Mouse (Mus musculus) MEL (cell line): Measurements from ENCODE around the gene Tex38.

Experiments
- CHD1 ChIP-seq: IDR thresholded peaks from 2 replicates; pipeline ENCODE4 v1.6.1; 2012; ENCODE audit warnings: low read depth, mild to moderate bottlenecking, inconsistent platforms, low read length, improper control_type of control experiment
- CTCF ChIP-seq, 3 experiments: IDR thresholded peaks in 2 of 3; conservative IDR thresholded peaks in 1 of 3; 2 replicates each; pipeline ENCODE4 v1.5.1; 2011 to 2012; ENCODE audit warnings: low read length in 3 of 3, low read depth in 2 of 3, mild to moderate bottlenecking in 2 of 3, improper control_type of control experiment in 1 of 3, inconsistent platforms in 1 of 3, mixed read lengths in 1 of 3, moderate library complexity in 1 of 3; ENCODE audit not compliant: control insufficient read depth in 1 of 3, insufficient read depth in 1 of 3, poor library complexity in 1 of 3, severe bottlenecking in 1 of 3
- ELF1 ChIP-seq: IDR thresholded peaks from 2 replicates; pipeline ENCODE4 v1.6.1; 2014; ENCODE audit warnings: low read depth, mild to moderate bottlenecking, inconsistent platforms, low read length, improper control_type of control experiment, moderate library complexity
- EP300 ChIP-seq, 2 experiments: IDR thresholded peaks; 2 replicates each; pipeline ENCODE4 v1.6.1; 2011; ENCODE audit warnings: improper control_type of control experiment in 2 of 2, low read length in 2 of 2, low read depth in 1 of 2, mild to moderate bottlenecking in 1 of 2
- GATA1 ChIP-seq: IDR thresholded peaks from 2 replicates; pipeline ENCODE4 v1.6.1; 2011; ENCODE audit warnings: low read depth, low read length, improper control_type of control experiment
- JUND ChIP-seq: IDR thresholded peaks from 2 replicates; pipeline ENCODE4 v1.6.1; 2011; ENCODE audit warnings: low read depth, mild to moderate bottlenecking, improper control_type of control experiment, low read length
- MAX ChIP-seq: IDR thresholded peaks from 2 replicates; pipeline ENCODE4 v1.6.1; 2011; ENCODE audit warnings: low read length, improper control_type of control experiment
- POLR2A ChIP-seq, 2 experiments: IDR thresholded peaks; 2 replicates each; pipeline ENCODE4 v1.6.1; 2011 to 2012; ENCODE audit warnings: low read length in 2 of 2, mild to moderate bottlenecking in 2 of 2, control low read depth in 1 of 2, improper control_type of control experiment in 1 of 2, low read depth in 1 of 2, moderate library complexity in 1 of 2; ENCODE audit not compliant: control insufficient read depth in 1 of 2, insufficient read depth in 1 of 2, poor library complexity in 1 of 2
- RAD21 ChIP-seq: IDR thresholded peaks from 2 replicates; pipeline ENCODE4 v1.6.1; 2011; ENCODE audit warnings: mild to moderate bottlenecking, low read depth, low read length, improper control_type of control experiment
- TBP ChIP-seq: IDR thresholded peaks from 2 replicates; pipeline ENCODE4 v1.8.0; 2011; ENCODE audit warnings: low read depth, low read length, improper control_type of control experiment
- TCF12 ChIP-seq: IDR thresholded peaks from 2 replicates; pipeline ENCODE4 v1.6.1; 2014; ENCODE audit warnings: low read depth, mild to moderate bottlenecking, inconsistent platforms, low read length, improper control_type of control experiment, moderate library complexity
- UBTF ChIP-seq: IDR thresholded peaks from 2 replicates; pipeline ENCODE4 v1.6.1; 2012; ENCODE audit warnings: low read depth, mild to moderate bottlenecking, inconsistent platforms, low read length, improper control_type of control experiment, moderate library complexity, borderline replicate concordance; ENCODE audit not compliant: insufficient read depth
- USF1 ChIP-seq: IDR thresholded peaks from 2 replicates; pipeline ENCODE4 v1.6.1; 2014; ENCODE audit warnings: low read depth, mild to moderate bottlenecking, inconsistent platforms, low read length, improper control_type of control experiment, moderate library complexity

DNA sequence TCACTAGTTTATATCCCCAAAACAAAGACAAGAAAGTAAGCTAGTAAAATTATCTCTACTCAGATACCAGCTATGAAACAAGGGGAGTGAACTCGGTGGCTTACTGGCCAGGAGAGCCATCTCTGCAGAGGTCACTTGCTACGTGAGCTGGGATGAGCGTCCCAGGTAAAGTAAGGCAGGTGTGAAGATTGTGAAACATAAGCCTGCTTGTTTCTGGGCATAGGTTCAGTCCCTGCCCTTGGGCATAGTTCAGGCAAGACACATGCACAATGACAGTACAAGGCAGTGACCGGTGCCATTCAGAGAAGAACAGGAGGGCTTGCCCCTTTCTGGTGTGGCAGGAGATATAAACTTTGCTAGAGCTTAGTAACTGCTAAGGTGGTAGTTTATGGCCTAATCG, 34.8 kb upstream of the Tex38 start:
- TF ChIP-seq MAX: no peak
- no peak for TF ChIP-seq POLR2A (IDR thresholded peaks at IDR 0.05; ENCODE audit: control insufficient read depth in 1 of 2, insufficient read depth in 1 of 2, low read depth in 1 of 2, low read length in 2 of 2, poor library complexity in 1 of 2)
- no peak for TF ChIP-seq CTCF (IDR thresholded peaks at IDR 0.05 in 2 of 3, conservative IDR thresholded peaks at IDR 0.05 in 1 of 3; ENCODE audit: control insufficient read depth in 1 of 3, insufficient read depth in 1 of 3, low read depth in 2 of 3, low read length in 3 of 3, poor library complexity in 1 of 3, severe bottlenecking in 1 of 3)
- TF ChIP-seq JUND: no peak
- TF ChIP-seq GATA1: no peak
- no peak for TF ChIP-seq TBP
- TF ChIP-seq RAD21: no peak
- no peak for TF ChIP-seq EP300 (IDR thresholded peaks at IDR 0.05; ENCODE audit: low read depth in 1 of 2, low read length in 2 of 2)
- TF ChIP-seq ELF1: no peak
- TF ChIP-seq CHD1: no peak
- TF ChIP-seq USF1: no peak
- no peak for TF ChIP-seq UBTF
- no peak for TF ChIP-seq TCF12
